Comparison of ENCODE assay signal across 26 mouse cellular contexts in genomic region chr8:100323471-100323870, GRCm38 (mm10).
"Had no signal": no experiment of that assay in that cellular context is flagged by ENCODE, and none has a peak within 500 bp of the region (broad histone marks: within the 10 kb centered on the region; RNA-seq: fewer than 3 reads in every experiment).

No protein-coding gene starts in this region.

- H3K9ac ChIP-seq: embryonic facial prominence, embryonic 12.5 days; embryonic facial prominence, embryonic 13.5 days; embryonic facial prominence, embryonic 15.5 days; forebrain, embryonic 12.5 days; forebrain, embryonic 13.5 days; forebrain, embryonic 15.5 days; forebrain, postnatal 0 days had no signal

- H3K36me3 ChIP-seq: embryonic facial prominence, embryonic 10.5 days; embryonic facial prominence, embryonic 12.5 days; embryonic facial prominence, embryonic 13.5 days; embryonic facial prominence, embryonic 15.5 days; forebrain, embryonic 10.5 days; forebrain, embryonic 12.5 days; forebrain, embryonic 15.5 days had no signal

- H3K27me3 ChIP-seq: embryonic facial prominence, embryonic 12.5 days; embryonic facial prominence, embryonic 13.5 days; embryonic facial prominence, embryonic 15.5 days; forebrain, embryonic 12.5 days; forebrain, embryonic 13.5 days; forebrain, embryonic 15.5 days had no signal

- H3K4me3 ChIP-seq: embryonic facial prominence, embryonic 10.5 days; embryonic facial prominence, embryonic 12.5 days; embryonic facial prominence, embryonic 13.5 days; embryonic facial prominence, embryonic 15.5 days; erythroblast, embryonic 14.5 days; forebrain, embryonic 10.5 days; forebrain, embryonic 12.5 days; forebrain, embryonic 13.5 days; forebrain, embryonic 15.5 days; gastrocnemius, adult 2 months; heart, adult 2 months had no signal

- H3K4me1 ChIP-seq: embryonic facial prominence, embryonic 10.5 days; embryonic facial prominence, embryonic 12.5 days; embryonic facial prominence, embryonic 13.5 days; embryonic facial prominence, embryonic 15.5 days; forebrain, embryonic 10.5 days; forebrain, embryonic 12.5 days; forebrain, embryonic 13.5 days; forebrain, embryonic 15.5 days had no signal

- DNase-seq: cerebellum, adult 2 months; cerebellum, adult 8-10 months; cerebellum, adult 9-10 months; cerebellum, adult 9-11 months; cerebellum, postnatal 36 days; embryo, embryonic 11 days; forebrain, postnatal 0 days; gastrocnemius, adult 2 months; gastrocnemius, postnatal 10 days; gastrocnemius, postnatal 14 days; gastrocnemius, postnatal 25 days; gastrocnemius, postnatal 36 days; heart, adult 11 months; heart, adult 18-20 months; heart, adult 2 months had no signal

- H3K9me3 ChIP-seq: embryonic facial prominence, embryonic 10.5 days; embryonic facial prominence, embryonic 12.5 days; embryonic facial prominence, embryonic 13.5 days; embryonic facial prominence, embryonic 15.5 days; forebrain, embryonic 10.5 days; forebrain, embryonic 12.5 days; forebrain, embryonic 13.5 days; forebrain, embryonic 15.5 days had no signal

- H3K4me2 ChIP-seq: embryonic facial prominence, embryonic 12.5 days; embryonic facial prominence, embryonic 13.5 days; embryonic facial prominence, embryonic 15.5 days; forebrain, embryonic 12.5 days; forebrain, embryonic 13.5 days; forebrain, embryonic 15.5 days had no signal

- H3K27ac ChIP-seq: embryonic facial prominence, embryonic 10.5 days; embryonic facial prominence, embryonic 12.5 days; embryonic facial prominence, embryonic 13.5 days; embryonic facial prominence, embryonic 15.5 days; forebrain, embryonic 10.5 days; forebrain, embryonic 12.5 days; forebrain, embryonic 13.5 days; forebrain, embryonic 15.5 days; gastrocnemius, adult 2 months; heart, adult 2 months had no signal

- ATAC-seq: forebrain, embryonic 13.5 days; forebrain, embryonic 14.5 days; forebrain, embryonic 15.5 days; forebrain, embryonic 16.5 days; forebrain, postnatal 0 days had no signal
